Mouse (Mus musculus): ENCODE measurements around the gene Tfap2c. TPM values are rescaled to one million over a fixed set of nuclear protein-coding genes. Genes with fewer than 3 reads are reported as not detected.

Tfap2c gene
- total and polyA plus RNA-seq, 2 experiments from 2014 or later, result 3.7 to 3.9 TPM

- Histone ChIP-seq H3K27ac (ENCODE audit: low read depth, low read length) (no peak overlapping the region), H3K4me1 (ENCODE audit: insufficient read depth) (no peaks in the 10 kb centered on the region), H3K4me2 (ENCODE audit: low read depth) (no peak overlapping the region), H3K9me3 (ENCODE audit: low read length) (no peaks in the 10 kb centered on the region), H3K4me3 (ENCODE audit: low read depth, low read length) (no peak overlapping the region), H3K36me3 (ENCODE audit: insufficient read depth) (no peaks in the 10 kb centered on the region), H3K9ac (no peak overlapping the region), H3K27me3 (ENCODE audit: insufficient read depth, low read length) (no peaks in the 10 kb centered on the region)
- DNase-seq (no peak), ATAC-seq (no peak)
- WGBS, result 90% methylated on average over 7 of the region's 7 CpGs
- no peak for TF ChIP-seq CTCF (IDR thresholded peaks at IDR 0.05; ENCODE audit: low read depth)
Measured at GRCm38 (mm10) chr2:172594326-172594725, 44.9 kb downstream of the Tfap2c start.

GRCm38 (mm10) chr2:172597056-172597455, 47.7 kb downstream of the Tfap2c start:
- Histone ChIP-seq H3K4me3 (ENCODE audit: low read depth, low read length) (no peak overlapping the region), H3K9me3 (ENCODE audit: low read length) (no peaks in the 10 kb centered on the region), H3K4me2 (ENCODE audit: low read depth) (no peak overlapping the region), H3K4me1 (ENCODE audit: insufficient read depth) (no peaks in the 10 kb centered on the region), H3K27ac (ENCODE audit: low read depth, low read length) (no peak overlapping the region), H3K27me3 (ENCODE audit: insufficient read depth, low read length) (no peaks in the 10 kb centered on the region), H3K36me3 (ENCODE audit: insufficient read depth) (no peaks in the 10 kb centered on the region), H3K9ac (no peak overlapping the region)
- 55% methylated on average over 7 of the region's 7 CpGs for WGBS
- ATAC-seq, result no peak
- no peak for DNase-seq
- TF ChIP-seq CTCF (IDR thresholded peaks at IDR 0.05; ENCODE audit: low read depth), result no peak

- H3K9ac ChIP-seq, result no peak overlapping the region
- H3K4me3 ChIP-seq (ENCODE audit: low read depth, low read length), result no peak overlapping the region
- H3K4me2 ChIP-seq (ENCODE audit: low read depth), result no peak overlapping the region
- WGBS, result 92% methylated on average over 9 of the region's 9 CpGs
- H3K27me3 ChIP-seq (ENCODE audit: insufficient read depth, low read length), result no peaks in the 10 kb centered on the region
- H3K27ac ChIP-seq (ENCODE audit: low read depth, low read length), result no peak overlapping the region
- no peak for DNase-seq
- no peak for ATAC-seq
- H3K4me1 ChIP-seq (ENCODE audit: insufficient read depth), result no peaks in the 10 kb centered on the region
- TF ChIP-seq CTCF (IDR thresholded peaks at IDR 0.05; ENCODE audit: low read depth), result no peak
- H3K9me3 ChIP-seq (ENCODE audit: low read length), result no peaks in the 10 kb centered on the region
- H3K36me3 ChIP-seq (ENCODE audit: insufficient read depth), result no peaks in the 10 kb centered on the region
Measured at GRCm38 (mm10) chr2:172597881-172598280, 48.5 kb downstream of the Tfap2c start.

- Histone ChIP-seq H3K4me3 (ENCODE audit: low read depth, low read length) (no peak overlapping the region), H3K27ac (ENCODE audit: low read depth, low read length) (no peak overlapping the region), H3K9ac (no peak overlapping the region), H3K4me2 (ENCODE audit: low read depth) (no peak overlapping the region), H3K36me3 (ENCODE audit: insufficient read depth) (no peaks in the 10 kb centered on the region), H3K4me1 (ENCODE audit: insufficient read depth) (no peaks in the 10 kb centered on the region), H3K27me3 (ENCODE audit: insufficient read depth, low read length) (no peaks in the 10 kb centered on the region), H3K9me3 (ENCODE audit: low read length) (no peaks in the 10 kb centered on the region)
- no peak for TF ChIP-seq CTCF (IDR thresholded peaks at IDR 0.05; ENCODE audit: low read depth)
- ATAC-seq (no peak), DNase-seq (no peak)
- 89% methylated on average over 3 of the region's 3 CpGs for WGBS
Measured at GRCm38 (mm10) chr2:172604625-172605024, 55.2 kb downstream of the Tfap2c start.

GRCm38 (mm10) chr2:172605642-172606041, 56.2 kb downstream of the Tfap2c start:
- H3K27me3 ChIP-seq (ENCODE audit: insufficient read depth, low read length), result no peaks in the 10 kb centered on the region
- DNase-seq (no peak), ATAC-seq (no peak)
- 50% methylated on average over 7 of the region's 7 CpGs for WGBS
- no peaks in the 10 kb centered on the region for H3K36me3 ChIP-seq (ENCODE audit: insufficient read depth)
- H3K27ac ChIP-seq (ENCODE audit: low read depth, low read length), result no peak overlapping the region
- no peak overlapping the region for H3K4me3 ChIP-seq (ENCODE audit: low read depth, low read length)
- no peak overlapping the region for H3K4me2 ChIP-seq (ENCODE audit: low read depth)
- no peak overlapping the region for H3K9ac ChIP-seq
- no peak for TF ChIP-seq CTCF (IDR thresholded peaks at IDR 0.05; ENCODE audit: low read depth)
- H3K9me3 ChIP-seq (ENCODE audit: low read length), result no peaks in the 10 kb centered on the region
- H3K4me1 ChIP-seq (ENCODE audit: insufficient read depth), result no peaks in the 10 kb centered on the region

GRCm38 (mm10) chr2:172607710-172608109, 58.3 kb downstream of the Tfap2c start:
- Histone ChIP-seq H3K4me1 (ENCODE audit: insufficient read depth) (no peaks in the 10 kb centered on the region), H3K27me3 (ENCODE audit: insufficient read depth, low read length) (no peaks in the 10 kb centered on the region), H3K36me3 (ENCODE audit: insufficient read depth) (no peaks in the 10 kb centered on the region), H3K27ac (ENCODE audit: low read depth, low read length) (no peak overlapping the region), H3K4me3 (ENCODE audit: low read depth, low read length) (no peak overlapping the region), H3K4me2 (ENCODE audit: low read depth) (no peak overlapping the region), H3K9me3 (ENCODE audit: low read length) (no peaks in the 10 kb centered on the region), H3K9ac (no peak overlapping the region)
- ATAC-seq (no peak), DNase-seq (no peak)
- no peak for TF ChIP-seq CTCF (IDR thresholded peaks at IDR 0.05; ENCODE audit: low read depth)
- WGBS, result 83% methylated on average over 11 of the region's 11 CpGs

Other genes starting within 250 kb of the Tfap2c start
- gene Fam210b, start 204.0 kb upstream of the Tfap2c start, total RNA-seq (2014; rRNA removed), result 14.9 and 17.5 TPM in 2 replicates
- 43.5 and 49.3 TPM in 2 replicates for gene Fam210b, start 204.0 kb upstream of the Tfap2c start, polyA plus RNA-seq (2015; fragmentation: Nextera tagmentation; extraction: Ambion mirVana)
- 4.7 and 9.2 TPM in 2 replicates for gene Aurka, start 179.1 kb upstream of the Tfap2c start, total RNA-seq (2014; rRNA removed)
- gene Aurka, start 179.1 kb upstream of the Tfap2c start, polyA plus RNA-seq (2015; fragmentation: Nextera tagmentation; extraction: Ambion mirVana), result 8.8 and 10.4 TPM in 2 replicates
- gene Cstf1, start 178.9 kb upstream of the Tfap2c start, total RNA-seq (2014; rRNA removed), result 30.3 and 37.6 TPM in 2 replicates
- 28.9 and 29.3 TPM in 2 replicates for gene Cstf1, start 178.9 kb upstream of the Tfap2c start, polyA plus RNA-seq (2015; fragmentation: Nextera tagmentation; extraction: Ambion mirVana)
- gene Cass4, start 155.8 kb upstream of the Tfap2c start, total RNA-seq (2014; rRNA removed), result 0.08 and 0.24 TPM in 2 replicates
- gene Cass4, start 155.8 kb upstream of the Tfap2c start, polyA plus RNA-seq (2015; fragmentation: Nextera tagmentation; extraction: Ambion mirVana), result 0.12 and 0.13 TPM in 2 replicates
- 80.0 and 84.0 TPM in 2 replicates for gene Rtf2, start 109.0 kb upstream of the Tfap2c start, total RNA-seq (2014; rRNA removed)
- 86.1 and 99.6 TPM in 2 replicates for gene Rtf2, start 109.0 kb upstream of the Tfap2c start, polyA plus RNA-seq (2015; fragmentation: Nextera tagmentation; extraction: Ambion mirVana)
- not detected in 2 replicates for gene Gcnt7, start 91.0 kb upstream of the Tfap2c start, total RNA-seq (2014; rRNA removed)
- gene Gcnt7, start 91.0 kb upstream of the Tfap2c start, polyA plus RNA-seq (2015; fragmentation: Nextera tagmentation; extraction: Ambion mirVana), result 0.38 and 0.74 TPM in 2 replicates
- 1.1 and 2.3 TPM in 2 replicates for gene Fam209, start 77.1 kb upstream of the Tfap2c start, total RNA-seq (2014; rRNA removed)
- 0.23 and 0.50 TPM in 2 replicates for gene Fam209, start 77.1 kb upstream of the Tfap2c start, polyA plus RNA-seq (2015; fragmentation: Nextera tagmentation; extraction: Ambion mirVana)